Mouse (Mus musculus): ENCODE measurements around the gene Gosr1. TPM values are rescaled to one million over a fixed set of nuclear protein-coding genes. Genes with fewer than 3 reads are reported as not detected.
"Not testable (repeated sequence)": the region's sequence is repeated elsewhere in the genome, so short reads cannot be mapped to it uniquely, and the experiment has no call there.

The Gosr1 gene
- 26.4 and 28.3 TPM in 2 replicates for polyA plus RNA-seq (2015; fragmentation: Nextera tagmentation; extraction: Ambion mirVana)

- H3K27ac ChIP-seq (ENCODE audit: low read length): peak within 1 kb of the TSS; percentile 82
- peak within 1 kb of the TSS; percentile 72 for H3K4me2 ChIP-seq (ENCODE audit: low read length)
- no peaks in the 10 kb centered on the region for H3K9me3 ChIP-seq (replicated peaks; ENCODE audit: control insufficient read depth, low read length, poor library complexity, severe bottlenecking)
- peak within 1 kb of the TSS; percentile 67 for H3K4me3 ChIP-seq (ENCODE audit: low read depth, low read length)
- peaks cover 7% of the 10 kb centered on the region; the same call in 1 of the 2 replicates for H3K4me1 ChIP-seq (ENCODE audit: control insufficient read depth, insufficient read depth, low read length)
- H3K9ac ChIP-seq (ENCODE audit: low read depth, low read length): peak within 1 kb of the TSS; percentile 87
- under 1% methylated on average over 28 of the region's 28 CpGs for WGBS
- H3K27me3 ChIP-seq (ENCODE audit: control insufficient read depth, insufficient read depth, low read depth, low read length): no peaks in the 10 kb centered on the region
- peaks cover 8% of the 10 kb centered on the region for H3K36me3 ChIP-seq (ENCODE audit: control insufficient read depth, insufficient read depth, low read length)
- peak; percentile 98 for ATAC-seq
Observed at GRCm38 (mm10) chr11:76763053-76763740, at the start of gene Gosr1. Gene Gosr1 (minus strand): TSS chr11:76763579.

GRCm38 (mm10) chr11:76810706-76811495 is 47.5 kb upstream of the Gosr1 start:
- H3K4me2 ChIP-seq (ENCODE audit: low read length): no peak overlapping the region
- no peaks in the 10 kb centered on the region for H3K4me1 ChIP-seq (ENCODE audit: control insufficient read depth, insufficient read depth, low read length)
- no peak for ATAC-seq
- H3K4me3 ChIP-seq (ENCODE audit: low read depth, low read length): no peak overlapping the region
- 86% methylated on average over 9 of the region's 9 CpGs for WGBS
- H3K36me3 ChIP-seq (ENCODE audit: control insufficient read depth, insufficient read depth, low read length): peaks cover 20% of the 10 kb centered on the region
- no peak overlapping the region for H3K9ac ChIP-seq (ENCODE audit: low read depth, low read length)
- no peaks in the 10 kb centered on the region for H3K27me3 ChIP-seq (ENCODE audit: control insufficient read depth, insufficient read depth, low read depth, low read length)
- no peaks in the 10 kb centered on the region for H3K9me3 ChIP-seq (replicated peaks; ENCODE audit: control insufficient read depth, low read length, poor library complexity, severe bottlenecking)
- no peak overlapping the region for H3K27ac ChIP-seq (ENCODE audit: low read length)

- Histone ChIP-seq H3K36me3 (ENCODE audit: control insufficient read depth, insufficient read depth, low read length) (peaks cover 20% of the 10 kb centered on the region), H3K9ac (ENCODE audit: low read depth, low read length) (no peak overlapping the region), H3K4me2 (ENCODE audit: low read length) (no peak overlapping the region), H3K27me3 (ENCODE audit: control insufficient read depth, insufficient read depth, low read depth, low read length) (no peaks in the 10 kb centered on the region), H3K4me3 (ENCODE audit: low read depth, low read length) (no peak overlapping the region), H3K4me1 (ENCODE audit: control insufficient read depth, insufficient read depth, low read length) (no peaks in the 10 kb centered on the region), H3K27ac (ENCODE audit: low read length) (no peak overlapping the region), H3K9me3 (replicated peaks; ENCODE audit: control insufficient read depth, low read length, poor library complexity, severe bottlenecking) (no peaks in the 10 kb centered on the region)
- ATAC-seq: no peak
- WGBS: 53% methylated on average over 3 of the region's 3 CpGs
Observed at GRCm38 (mm10) chr11:76809450-76809849, 46.1 kb upstream of the Gosr1 start.

- Histone ChIP-seq H3K4me2 (ENCODE audit: low read length) (no peak overlapping the region), H3K4me1 (ENCODE audit: control insufficient read depth, insufficient read depth, low read length) (no peaks in the 10 kb centered on the region), H3K36me3 (ENCODE audit: control insufficient read depth, insufficient read depth, low read length) (peaks cover 21% of the 10 kb centered on the region), H3K9me3 (replicated peaks; ENCODE audit: control insufficient read depth, low read length, poor library complexity, severe bottlenecking) (no peaks in the 10 kb centered on the region), H3K27me3 (ENCODE audit: control insufficient read depth, insufficient read depth, low read depth, low read length) (no peaks in the 10 kb centered on the region), H3K4me3 (ENCODE audit: low read depth, low read length) (no peak overlapping the region), H3K9ac (ENCODE audit: low read depth, low read length) (no peak overlapping the region), H3K27ac (ENCODE audit: low read length) (no peak overlapping the region)
- no peak for ATAC-seq
- 94% methylated on average over 7 of the region's 7 CpGs for WGBS
Observed at GRCm38 (mm10) chr11:76808550-76808949, 45.2 kb upstream of the Gosr1 start.

- 99% methylated on average over 3 of the region's 3 CpGs for WGBS
- Histone ChIP-seq H3K9ac (ENCODE audit: low read depth, low read length) (no peak overlapping the region), H3K9me3 (replicated peaks; ENCODE audit: control insufficient read depth, low read length, poor library complexity, severe bottlenecking) (no peaks in the 10 kb centered on the region), H3K27ac (ENCODE audit: low read length) (no peak overlapping the region), H3K36me3 (ENCODE audit: control insufficient read depth, insufficient read depth, low read length) (peaks cover 17% of the 10 kb centered on the region), H3K4me1 (ENCODE audit: control insufficient read depth, insufficient read depth, low read length) (no peaks in the 10 kb centered on the region), H3K4me2 (ENCODE audit: low read length) (no peak overlapping the region), H3K4me3 (ENCODE audit: low read depth, low read length) (no peak overlapping the region), H3K27me3 (ENCODE audit: control insufficient read depth, insufficient read depth, low read depth, low read length) (no peaks in the 10 kb centered on the region)
- ATAC-seq: no peak
Observed at GRCm38 (mm10) chr11:76807007-76807679, 43.8 kb upstream of the Gosr1 start.

- H3K9ac ChIP-seq (ENCODE audit: low read depth, low read length): no peak overlapping the region
- no peak overlapping the region for H3K4me2 ChIP-seq (ENCODE audit: low read length)
- H3K9me3 ChIP-seq (replicated peaks; ENCODE audit: control insufficient read depth, low read length, poor library complexity, severe bottlenecking): no peaks in the 10 kb centered on the region
- H3K36me3 ChIP-seq (ENCODE audit: control insufficient read depth, insufficient read depth, low read length): peaks cover 15% of the 10 kb centered on the region; the same call in 1 of the 2 replicates
- 83% methylated on average over 4 of the region's 4 CpGs for WGBS
- no peaks in the 10 kb centered on the region for H3K27me3 ChIP-seq (ENCODE audit: control insufficient read depth, insufficient read depth, low read depth, low read length)
- no peaks in the 10 kb centered on the region for H3K4me1 ChIP-seq (ENCODE audit: control insufficient read depth, insufficient read depth, low read length)
- ATAC-seq: no peak
- no peak overlapping the region for H3K4me3 ChIP-seq (ENCODE audit: low read depth, low read length)
- H3K27ac ChIP-seq (ENCODE audit: low read length): no peak overlapping the region
Observed at GRCm38 (mm10) chr11:76806026-76806425, 42.6 kb upstream of the Gosr1 start.

- not testable (repeated sequence) for H3K9me3 ChIP-seq (replicated peaks; ENCODE audit: control insufficient read depth, low read length, poor library complexity, severe bottlenecking); H3K4me2 ChIP-seq (ENCODE audit: low read length); H3K27ac ChIP-seq (ENCODE audit: low read length); ATAC-seq; H3K9ac ChIP-seq (ENCODE audit: low read depth, low read length); H3K4me3 ChIP-seq (ENCODE audit: low read depth, low read length); H3K4me1 ChIP-seq (ENCODE audit: control insufficient read depth, insufficient read depth, low read length); H3K27me3 ChIP-seq (ENCODE audit: control insufficient read depth, insufficient read depth, low read depth, low read length)
- 92% methylated on average over 4 of the region's 4 CpGs for WGBS
- H3K36me3 ChIP-seq (ENCODE audit: control insufficient read depth, insufficient read depth, low read length): peaks cover 13% of the 10 kb centered on the region; the same call in 1 of the 2 replicates
Observed at GRCm38 (mm10) chr11:76805072-76805471, 41.7 kb upstream of the Gosr1 start.

GRCm38 (mm10) chr11:76803266-76803665 is 39.9 kb upstream of the Gosr1 start:
- Histone ChIP-seq H3K4me3 (ENCODE audit: low read depth, low read length) (no peak overlapping the region), H3K4me1 (ENCODE audit: control insufficient read depth, insufficient read depth, low read length) (no peaks in the 10 kb centered on the region), H3K9ac (ENCODE audit: low read depth, low read length) (no peak overlapping the region), H3K27me3 (ENCODE audit: control insufficient read depth, insufficient read depth, low read depth, low read length) (no peaks in the 10 kb centered on the region), H3K9me3 (replicated peaks; ENCODE audit: control insufficient read depth, low read length, poor library complexity, severe bottlenecking) (no peaks in the 10 kb centered on the region), H3K4me2 (ENCODE audit: low read length) (no peak overlapping the region), H3K36me3 (ENCODE audit: control insufficient read depth, insufficient read depth, low read length) (peaks cover 14% of the 10 kb centered on the region; the same call in 1 of the 2 replicates), H3K27ac (ENCODE audit: low read length) (no peak overlapping the region)
- 92% methylated on average over 3 of the region's 3 CpGs for WGBS
- ATAC-seq: no peak
